Mouse (Mus musculus): ENCODE results near the gene St3gal3.

St3gal3 gene

GRCm38 (mm10) chr4:118085025-118085424 is 49.7 kb downstream of the St3gal3 start:
- no peak for DNase-seq

- DNase-seq = peak; percentile 98
Observed at GRCm38 (mm10) chr4:118083217-118083951, 51.3 kb downstream of the St3gal3 start.

GRCm38 (mm10) chr4:118081608-118082331 is 52.9 kb downstream of the St3gal3 start:
- DNase-seq = no peak

GRCm38 (mm10) chr4:118080481-118080880 is 54.2 kb downstream of the St3gal3 start:
- no peak for DNase-seq

- DNase-seq = no peak
Observed at GRCm38 (mm10) chr4:118079195-118079594, 55.5 kb downstream of the St3gal3 start.

- no peak for DNase-seq
Observed at GRCm38 (mm10) chr4:118078576-118078975, 56.1 kb downstream of the St3gal3 start.

- peak; percentile 76 for DNase-seq
Observed at GRCm38 (mm10) chr4:118077293-118077752, 57.4 kb downstream of the St3gal3 start.

GRCm38 (mm10) chr4:118076648-118077047 is 58.1 kb downstream of the St3gal3 start:
- DNase-seq = no peak

GRCm38 (mm10) chr4:118075343-118075742 is 59.4 kb downstream of the St3gal3 start:
- no peak for DNase-seq

- DNase-seq = peak; percentile 39
Observed at GRCm38 (mm10) chr4:118074236-118074635, 60.5 kb downstream of the St3gal3 start.

- DNase-seq = no peak
Observed at GRCm38 (mm10) chr4:118073128-118073527, 61.6 kb downstream of the St3gal3 start.

- no peak for DNase-seq
Observed at GRCm38 (mm10) chr4:118071891-118072290, 62.8 kb downstream of the St3gal3 start.

- no peak for DNase-seq
Observed at GRCm38 (mm10) chr4:118070255-118071234, 64.2 kb downstream of the St3gal3 start.

- DNase-seq = no peak
Observed at GRCm38 (mm10) chr4:118061809-118062463, 72.8 kb downstream of the St3gal3 start.

GRCm38 (mm10) chr4:118060915-118061530 is 73.7 kb downstream of the St3gal3 start:
- DNase-seq = peak; percentile 71

- peak; percentile 41 for DNase-seq
Observed at GRCm38 (mm10) chr4:118059816-118060475, 74.8 kb downstream of the St3gal3 start.

- DNase-seq = peak; percentile 81
Observed at GRCm38 (mm10) chr4:118058116-118058677, 76.5 kb downstream of the St3gal3 start.

GRCm38 (mm10) chr4:118057076-118057475 is 77.6 kb downstream of the St3gal3 start:
- DNase-seq = no peak

- no peak for DNase-seq
Observed at GRCm38 (mm10) chr4:118054615-118055014, 80.1 kb downstream of the St3gal3 start.

GRCm38 (mm10) chr4:118053904-118054303 is 80.8 kb downstream of the St3gal3 start:
- no peak for DNase-seq
